Mouse (Mus musculus) regulatory T cell (primary cell): ENCODE data around the gene Shld1.

Experiments used
- in situ Hi-C: fragments of 300-600 bp; cut with MboI, MseI; formaldehyde crosslinking; loops from one replicate; pipeline ENCODE4 v1.15.1; 2025; ENCODE audit warnings: high pct_unique_total_duplicates

Shld1 gene

DNA sequence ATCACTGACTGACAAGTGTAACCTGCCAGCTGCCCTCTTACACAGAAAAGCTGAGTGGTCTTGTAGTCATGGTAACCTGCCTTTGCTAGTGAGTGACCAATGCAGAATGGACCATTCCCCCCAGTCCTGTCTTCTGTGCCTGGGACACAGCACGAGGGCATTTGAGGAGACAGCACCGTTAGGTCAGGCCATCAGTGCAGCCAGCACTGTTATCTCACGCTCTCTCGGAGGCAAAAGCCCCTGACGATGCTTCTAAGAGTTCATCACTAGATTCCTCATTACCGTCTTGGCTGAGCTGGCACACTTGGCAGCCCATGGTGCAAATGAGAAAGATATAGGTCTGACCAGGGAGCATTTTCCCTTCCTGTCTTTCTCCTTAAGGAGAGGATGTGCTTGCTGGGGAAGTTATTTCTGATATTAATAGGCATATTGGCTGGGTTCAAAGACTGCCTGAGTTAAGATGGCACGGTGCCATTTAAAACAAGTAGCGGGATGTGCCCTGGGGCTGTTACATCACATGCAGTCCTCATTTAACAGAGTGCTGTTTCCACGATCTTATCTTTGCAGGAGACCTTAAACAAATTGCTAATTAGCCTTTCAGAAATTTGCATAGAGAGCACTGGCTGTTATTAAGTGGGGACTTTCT, 34.3 kb downstream of the Shld1 start:
- in situ Hi-C loops = loop anchor here (25.0 kb wide), 1 partner anchor 409 kb away; no protein-coding TSS in a partner anchor

DNA sequence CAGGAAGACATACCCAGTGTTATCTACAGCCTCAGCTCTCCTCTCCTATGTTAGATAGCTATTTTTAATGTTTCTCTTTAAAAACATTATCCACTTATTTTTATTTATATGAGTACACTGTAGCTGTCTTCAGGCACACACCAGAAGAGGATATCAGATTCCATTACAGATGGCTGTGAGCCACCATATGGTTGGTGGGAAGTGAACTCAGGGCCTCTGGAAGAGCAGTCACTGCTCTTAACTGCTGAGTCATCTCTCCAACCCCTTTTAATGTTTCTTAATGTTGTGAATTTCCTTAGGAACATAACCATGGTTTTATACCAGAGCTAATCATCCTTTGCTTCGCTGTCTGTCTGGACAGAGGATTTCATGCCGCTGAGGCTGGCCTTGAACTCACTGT, 35.1 kb downstream of the Shld1 start:
- in situ Hi-C loops = loop anchor here (25.0 kb wide), 1 partner anchor 410 kb away; no protein-coding TSS in a partner anchor

- in situ Hi-C loops = loop anchor here (25.0 kb wide), 1 partner anchor 412 kb away; no protein-coding TSS in a partner anchor
These were observed 37.3 kb downstream of the Shld1 start for GRCm38 (mm10) chr2:132723958-132724431.

DNA sequence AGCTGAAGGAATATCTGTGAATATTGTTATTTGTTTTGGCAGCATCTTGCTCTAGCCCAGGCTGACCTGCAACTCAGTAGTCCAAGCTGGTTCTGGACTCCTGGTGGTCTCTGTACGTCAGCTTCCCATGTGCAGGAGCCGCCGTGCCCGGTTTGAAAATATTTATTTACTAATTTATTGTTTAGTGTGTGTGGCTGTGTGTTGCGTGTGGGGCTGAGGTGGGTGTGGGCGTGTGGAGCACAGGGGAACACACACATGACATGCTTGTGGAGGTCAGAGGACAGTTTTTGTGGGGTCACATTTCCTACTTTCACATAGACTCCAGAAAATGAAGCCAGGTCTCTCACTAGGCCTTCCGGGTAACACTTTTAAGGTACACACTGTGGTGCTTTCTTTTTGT, 37.8 kb downstream of the Shld1 start:
- in situ Hi-C loops = loop anchor here (25.0 kb wide), 1 partner anchor 412 kb away; no protein-coding TSS in a partner anchor

DNA sequence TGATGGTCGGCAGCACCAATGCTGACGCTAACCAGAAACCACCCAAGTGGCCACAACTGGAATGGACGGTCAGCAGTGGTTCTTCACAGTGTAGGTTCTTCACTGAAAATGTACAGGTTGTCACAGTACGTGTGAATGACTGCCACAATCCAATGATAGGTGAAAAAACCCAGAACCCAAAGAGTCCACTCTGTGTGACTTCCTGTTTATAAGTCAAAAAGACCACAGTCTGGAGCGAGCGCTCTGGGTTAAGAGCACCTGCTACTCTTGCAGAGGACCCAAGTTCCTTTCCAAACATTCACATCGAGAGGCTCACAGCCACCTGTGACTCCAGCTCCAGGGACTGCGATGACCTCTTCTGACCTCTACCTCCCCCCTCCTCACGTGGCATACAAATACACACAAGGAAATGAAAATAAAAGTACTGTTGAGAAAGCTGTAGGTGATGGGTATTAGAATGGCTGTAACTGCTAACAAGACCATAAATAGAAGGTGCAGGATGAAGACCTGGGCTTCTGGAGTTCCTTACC, 38.7 kb downstream of the Shld1 start:
- in situ Hi-C loops = no loop called here

- in situ Hi-C loops = no loop called here
These were observed 39.4 kb downstream of the Shld1 start for GRCm38 (mm10) chr2:132726156-132726555.

- in situ Hi-C loops = no loop called here
These were observed 46.2 kb downstream of the Shld1 start for GRCm38 (mm10) chr2:132732940-132733339.

- in situ Hi-C loops = no loop called here
These were observed 47.2 kb downstream of the Shld1 start for GRCm38 (mm10) chr2:132733603-132734573.

DNA sequence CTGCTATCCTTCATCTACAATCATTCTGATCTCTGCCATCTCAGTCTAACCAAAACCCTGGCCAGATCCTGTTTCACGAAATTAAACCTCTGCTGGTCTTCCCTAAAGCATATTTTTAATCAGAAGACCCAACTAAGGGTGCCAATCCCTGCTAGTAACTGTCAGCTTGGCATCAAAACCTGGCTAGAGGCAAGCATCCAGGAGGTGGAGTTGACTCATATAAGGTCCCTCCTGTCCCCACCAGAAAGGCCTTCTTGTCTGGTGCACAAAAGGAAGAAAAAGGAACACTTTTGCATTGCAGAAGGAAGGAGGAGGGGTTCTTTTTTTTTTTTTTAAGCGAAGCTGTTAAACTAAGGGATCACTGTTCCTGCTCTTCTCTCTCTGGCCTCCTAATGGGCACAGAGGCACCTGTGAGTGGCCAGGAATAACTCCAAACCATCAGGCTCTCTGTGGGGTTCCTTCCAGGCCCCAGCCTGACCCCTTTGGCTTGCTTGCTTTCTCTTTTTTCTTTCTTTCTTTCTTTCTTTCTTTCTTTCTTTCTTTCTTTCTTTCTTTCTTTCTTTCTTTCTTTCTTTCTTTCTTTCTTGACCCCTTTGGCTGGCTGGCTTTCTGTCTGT, 52.2 kb downstream of the Shld1 start:
- in situ Hi-C loops = no loop called here

- in situ Hi-C loops = no loop called here
These were observed 55.2 kb downstream of the Shld1 start for GRCm38 (mm10) chr2:132741862-132742347.

- in situ Hi-C loops = no loop called here
These were observed 58.1 kb downstream of the Shld1 start for GRCm38 (mm10) chr2:132744866-132745265.

DNA sequence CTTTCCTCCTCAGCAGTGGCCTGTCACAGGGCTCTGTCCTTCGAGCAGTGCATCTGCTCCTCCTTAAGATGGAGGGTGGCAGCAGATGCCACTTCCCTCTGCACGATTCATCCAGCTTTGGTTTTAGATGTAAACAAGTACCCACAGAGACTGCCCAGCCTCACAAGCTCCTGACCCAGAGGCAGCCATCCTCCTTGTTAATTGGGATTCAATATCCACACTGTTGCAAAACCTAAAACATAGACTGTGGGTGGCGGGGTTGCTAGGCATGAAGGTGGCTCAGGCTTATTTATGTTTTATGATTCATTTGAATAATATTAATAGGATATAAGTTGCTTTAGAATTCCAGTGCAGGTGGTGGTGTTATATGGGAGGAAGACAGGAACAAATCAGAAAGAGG, 59.4 kb downstream of the Shld1 start:
- in situ Hi-C loops = no loop called here

DNA sequence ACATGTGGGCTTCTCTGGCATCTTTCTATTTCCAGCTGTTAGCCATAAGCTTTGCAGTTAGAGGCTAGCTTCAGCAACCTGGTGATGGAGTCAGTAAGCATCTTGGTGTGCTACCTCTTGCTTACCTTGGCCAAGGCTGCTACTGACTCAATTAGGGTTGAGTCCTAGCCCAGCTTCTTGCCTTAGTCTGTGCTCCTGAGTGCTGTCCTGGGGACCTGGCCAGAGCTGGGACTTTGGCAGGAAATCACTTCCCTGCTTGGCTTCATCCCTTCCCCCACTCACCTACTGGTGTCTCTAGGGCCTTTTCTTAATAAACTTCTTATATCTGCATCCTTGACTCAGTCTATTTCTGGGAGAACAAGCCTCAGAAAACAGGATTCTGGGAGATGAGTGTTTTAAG, 64.0 kb downstream of the Shld1 start:
- in situ Hi-C loops = no loop called here

DNA sequence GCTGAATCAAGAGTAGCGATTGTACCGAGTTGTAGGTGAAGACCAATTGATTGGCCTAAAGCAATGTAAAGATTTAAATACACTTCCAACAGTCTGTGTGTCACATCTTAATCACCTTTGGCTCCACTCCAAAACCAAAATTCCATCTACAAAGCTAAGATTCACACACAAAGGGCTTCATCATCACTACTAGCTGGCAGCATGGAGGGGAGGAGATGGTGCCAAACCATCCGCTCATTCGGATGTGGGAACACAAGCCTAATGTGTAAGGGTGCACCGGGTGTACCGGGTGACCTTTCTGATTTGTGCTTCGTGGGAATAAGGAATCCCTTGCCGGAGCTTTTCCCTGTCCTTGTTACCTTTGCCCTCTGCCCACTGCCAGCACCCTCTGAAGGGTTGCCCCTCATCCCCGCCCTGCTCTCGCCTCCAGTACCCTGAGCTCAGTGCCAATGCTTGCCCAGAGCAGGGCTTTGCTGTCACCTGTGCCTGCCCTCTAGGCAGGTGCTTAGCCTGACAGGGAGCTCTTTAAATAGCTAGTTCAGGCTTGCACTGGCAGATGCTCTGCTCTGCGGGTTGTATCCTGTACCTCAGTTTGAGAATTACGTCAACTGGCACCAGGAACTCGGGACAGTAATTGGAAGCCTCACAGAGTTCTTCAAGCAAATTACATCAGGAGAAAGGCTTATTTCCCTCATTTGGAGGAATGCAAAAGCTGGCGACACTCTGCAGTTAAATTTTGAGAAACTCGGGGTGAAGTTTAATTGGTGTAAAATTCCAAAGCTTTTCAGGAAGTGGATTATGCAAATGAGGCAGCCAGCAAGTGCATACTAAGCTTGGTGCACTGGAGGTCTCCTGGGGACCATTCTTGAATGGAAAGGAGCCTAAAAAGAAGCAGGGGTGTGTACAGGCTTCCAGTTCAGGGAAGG, 64.7 kb downstream of the Shld1 start:
- in situ Hi-C loops = no loop called here

- in situ Hi-C loops = no loop called here
These were observed 65.7 kb downstream of the Shld1 start for GRCm38 (mm10) chr2:132752398-132752797.

GRCm38 (mm10) chr2:132753137-132753536, 66.4 kb downstream of the Shld1 start:
- in situ Hi-C loops = no loop called here

GRCm38 (mm10) chr2:132757911-132758310, 71.2 kb downstream of the Shld1 start:
- in situ Hi-C loops = no loop called here

GRCm38 (mm10) chr2:132770822-132771221, 84.1 kb downstream of the Shld1 start:
- in situ Hi-C loops = no loop called here

DNA sequence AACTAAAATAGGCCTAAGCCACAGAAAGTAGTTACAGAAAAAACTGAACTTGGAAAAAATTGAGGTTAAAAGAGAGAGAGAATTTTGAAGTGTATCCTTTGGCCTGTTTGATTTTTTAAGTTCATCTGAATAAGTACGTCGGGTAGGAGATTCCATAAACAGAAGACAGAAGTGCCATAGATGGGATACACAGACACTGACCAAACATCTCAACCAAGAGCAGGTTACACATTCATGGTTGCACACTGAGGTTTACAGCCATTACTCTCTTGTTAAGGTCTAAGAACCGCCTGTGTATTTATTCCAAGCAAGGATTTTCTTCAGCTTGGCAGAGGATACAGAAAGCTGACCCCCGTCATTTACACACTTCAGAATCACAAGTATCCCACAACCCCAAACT, 94.2 kb downstream of the Shld1 start, which contains the start of gene Chgb:
Gene Chgb (plus strand): TSS at position 301 of the 400 bp plus-strand sequence.
- in situ Hi-C loops = no loop called here

DNA sequence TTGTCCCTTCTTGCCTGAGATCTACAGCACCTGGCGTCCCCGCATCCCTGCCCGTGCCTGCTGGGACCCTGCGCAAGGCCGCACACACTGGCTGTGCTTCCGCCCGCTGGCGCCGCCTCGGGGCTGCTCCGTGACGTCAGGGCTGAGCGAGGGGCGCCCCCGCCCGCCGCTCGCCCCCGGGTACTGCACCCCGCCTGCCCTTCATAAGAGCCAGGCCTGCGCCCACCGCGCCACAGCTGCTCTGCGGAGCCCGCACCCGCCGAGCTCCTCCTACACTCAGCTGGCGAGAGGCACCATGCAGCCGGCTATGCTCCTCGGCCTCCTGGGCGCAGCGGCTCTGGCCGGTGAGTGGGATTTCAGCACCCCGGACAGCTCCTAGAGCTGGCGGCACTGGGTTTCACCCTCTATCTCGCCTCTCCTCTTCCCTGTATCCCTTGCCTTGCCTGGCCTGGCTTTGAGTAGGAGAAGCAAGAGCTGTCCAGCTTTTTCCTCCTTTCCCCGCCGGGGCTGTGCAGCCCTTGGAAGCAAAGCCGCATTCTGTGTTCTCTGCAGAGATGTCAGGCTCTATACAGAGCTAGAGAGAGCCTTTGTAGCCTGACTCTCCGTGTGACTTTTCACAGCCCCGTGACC, 94.8 kb downstream of the Shld1 start:
- in situ Hi-C loops = no loop called here
